Mouse (Mus musculus) lung, embryonic 14.5 days (tissue): ENCODE measurements around the gene Fam160a1. TPM values are rescaled to one million over a fixed set of nuclear protein-coding genes. Genes with fewer than 3 reads are reported as not detected.

Source experiments
- ATAC-seq: fragments of 200-750 bp; cut with Nextera tagmentation; 2 replicates; pipeline ENCODE4 v1.8.0; 2017; ENCODE audit warnings: mild to moderate bottlenecking, moderate TSS enrichment, moderate library complexity; ENCODE audit not compliant: insufficient read depth
- DNase-seq: peaks from one replicate; pipeline ENCODE4 v3.0.0-alpha.2; 2015
- H3K27ac ChIP-seq: fragments of 300-500 bp; sonication (generic); 2 replicates; pipeline ENCODE4 v1.5.1; 2014; ENCODE audit warnings: low read depth, mild to moderate bottlenecking, moderate library complexity
- H3K27me3 ChIP-seq: fragments of 300-500 bp; sonication (generic); 2 replicates; pipeline ENCODE4 v1.6.1; 2014; ENCODE audit warnings: low read length, control low read depth; ENCODE audit not compliant: insufficient read depth
- H3K36me3 ChIP-seq: fragments of 300-500 bp; sonication (generic); 2 replicates; pipeline ENCODE4 v1.6.1; 2014; ENCODE audit warnings: control low read depth; ENCODE audit not compliant: insufficient read depth
- H3K4me1 ChIP-seq: fragments of 300-500 bp; sonication (generic); 2 replicates; pipeline ENCODE4 v1.6.1; 2014; ENCODE audit warnings: antibody characterized with exemption, control low read depth; ENCODE audit not compliant: insufficient read depth
- H3K4me2 ChIP-seq: fragments of 300-500 bp; sonication (generic); 2 replicates; pipeline ENCODE4 v1.6.1; 2014; ENCODE audit warnings: mild to moderate bottlenecking
- H3K4me3 ChIP-seq: fragments of 300-500 bp; sonication (generic); 2 replicates; pipeline ENCODE4 v1.5.1; 2014; ENCODE audit warnings: low read depth, low read length
- H3K9ac ChIP-seq: fragments of 300-500 bp; sonication (generic); 2 replicates; pipeline ENCODE4 v1.6.1; 2014
- H3K9me3 ChIP-seq: fragments of 300-500 bp; sonication (generic); 2 replicates; pipeline ENCODE4 v1.6.1; 2016; ENCODE audit warnings: low read depth, low read length, control low read depth
- CTCF ChIP-seq: IDR thresholded peaks from 2 replicates; pipeline ENCODE4 v1.5.1; 2016; ENCODE audit warnings: antibody characterized with exemption, low read depth
- WGBS: fragments of 180-500 bp; shearing (Covaris S2); extraction: QIAGEN DNeasy Blood & Tissue Kit; methylation state at CpG from one replicate; pipeline ENCODE4 v1.1.7; 2014; 5-methylcytosine and 5-hydroxymethylcytosine counted together
- polyA plus RNA-seq: library from polyadenylated mRNA; unstranded; fragments of >200 nt; fragmentation: Nextera tagmentation; extraction: Ambion mirVana; gene quantifications from 2 replicates; pipeline ENCODE4 v1.2.1, GENCODE M21; 2014

Fam160a1 gene
- polyA plus RNA-seq, 1 experiment from 2014 or later = 2.7 TPM

DNA sequence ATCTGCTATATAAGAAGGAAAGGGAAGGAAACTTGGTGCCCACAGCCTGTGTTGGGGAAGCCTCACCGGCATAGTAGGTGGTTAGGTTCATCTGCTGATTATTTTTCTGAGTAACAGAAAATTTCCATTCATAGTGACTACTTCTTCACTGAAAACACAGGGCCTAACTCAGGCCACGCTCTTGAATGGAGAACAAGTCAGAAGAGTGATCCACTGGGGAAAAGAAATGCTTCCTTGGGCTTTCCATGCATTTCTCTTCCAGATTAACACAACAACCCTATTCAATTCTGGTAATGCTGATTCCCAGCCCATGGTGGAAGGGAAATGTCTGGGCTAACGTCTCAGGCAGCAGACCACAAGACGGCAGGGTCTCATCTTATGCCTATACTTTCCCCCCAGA is 118.6 kb downstream of the Fam160a1 start:
- no peak overlapping the region for H3K4me2 ChIP-seq
- no peak for DNase-seq
- H3K9ac ChIP-seq = no peak overlapping the region
- no peak for TF ChIP-seq CTCF
- H3K9me3 ChIP-seq = no peaks in the 10 kb centered on the region
- H3K4me1 ChIP-seq = no peaks in the 10 kb centered on the region
- 81% methylated on average over 4 of the region's 4 CpGs for WGBS
- H3K36me3 ChIP-seq = no peaks in the 10 kb centered on the region
- no peak for ATAC-seq
- no peak overlapping the region for H3K27ac ChIP-seq
- no peak overlapping the region for H3K4me3 ChIP-seq
- no peaks in the 10 kb centered on the region for H3K27me3 ChIP-seq

GRCm38 (mm10) chr3:85695056-85695455 is 122.0 kb downstream of the Fam160a1 start:
- DNase-seq = no peak
- no peaks in the 10 kb centered on the region for H3K27me3 ChIP-seq
- ATAC-seq = no peak
- no peak overlapping the region for H3K27ac ChIP-seq
- H3K4me3 ChIP-seq = no peak overlapping the region
- no peaks in the 10 kb centered on the region for H3K4me1 ChIP-seq
- H3K36me3 ChIP-seq = no peaks in the 10 kb centered on the region
- 87% methylated on average over 3 of the region's 3 CpGs for WGBS
- no peak overlapping the region for H3K9ac ChIP-seq
- H3K9me3 ChIP-seq = no peaks in the 10 kb centered on the region
- H3K4me2 ChIP-seq = no peak overlapping the region
- no peak for TF ChIP-seq CTCF

GRCm38 (mm10) chr3:85693013-85693412 is 124.1 kb downstream of the Fam160a1 start:
- H3K9ac ChIP-seq = no peak overlapping the region
- H3K36me3 ChIP-seq = no peaks in the 10 kb centered on the region
- no peaks in the 10 kb centered on the region for H3K9me3 ChIP-seq
- no peak overlapping the region for H3K4me3 ChIP-seq
- H3K27me3 ChIP-seq = no peaks in the 10 kb centered on the region
- TF ChIP-seq CTCF = no peak
- H3K27ac ChIP-seq = no peak overlapping the region
- H3K4me2 ChIP-seq = no peak overlapping the region
- no peaks in the 10 kb centered on the region for H3K4me1 ChIP-seq
- DNase-seq (no peak), ATAC-seq (no peak)
- 34% methylated on average over 3 of the region's 3 CpGs for WGBS

DNA sequence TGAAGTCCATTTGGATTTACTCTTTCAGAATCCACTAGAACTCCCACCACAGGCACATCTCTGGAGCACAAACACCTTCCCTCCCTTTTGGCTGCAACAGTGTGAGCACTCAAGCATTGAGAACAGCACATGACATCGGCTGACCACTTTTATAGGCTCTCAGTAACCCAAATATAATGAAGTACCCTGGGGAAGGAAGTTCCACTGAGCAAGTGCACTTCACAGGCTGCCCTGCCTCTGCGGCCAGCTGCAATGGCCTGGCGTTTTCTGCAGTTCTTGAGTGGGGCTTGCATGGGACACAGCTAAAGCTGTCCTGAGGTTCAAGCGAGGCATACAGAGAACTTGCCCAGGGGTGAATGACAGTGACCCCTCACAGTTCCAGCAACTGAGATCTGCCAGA is 126.0 kb downstream of the Fam160a1 start:
- WGBS = 59% methylated on average over 4 of the region's 4 CpGs

DNA sequence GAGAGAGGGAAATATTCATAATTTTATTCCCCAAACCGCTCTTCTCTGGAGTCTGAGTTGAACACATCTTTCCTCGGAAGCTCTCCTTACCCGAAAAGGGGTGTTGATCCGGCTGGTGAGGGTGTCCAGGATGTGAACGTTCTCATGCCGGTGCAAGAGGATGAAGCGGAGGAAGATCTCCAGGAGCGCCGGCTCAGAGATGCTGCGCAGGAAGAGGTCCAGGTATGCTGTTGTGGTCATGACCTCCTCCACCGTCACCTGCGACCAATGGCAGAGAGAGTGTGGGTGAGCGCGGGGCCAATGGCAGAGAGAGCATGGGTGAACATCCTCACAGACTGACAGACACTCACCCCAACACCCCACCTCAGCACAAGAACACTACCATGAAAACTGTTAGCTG is 128.8 kb downstream of the Fam160a1 start:
- H3K9me3 ChIP-seq = no peaks in the 10 kb centered on the region
- H3K4me2 ChIP-seq = no peak overlapping the region
- no peaks in the 10 kb centered on the region for H3K27me3 ChIP-seq
- H3K36me3 ChIP-seq = no peaks in the 10 kb centered on the region
- H3K27ac ChIP-seq = no peak overlapping the region
- DNase-seq (no peak), ATAC-seq (no peak)
- TF ChIP-seq CTCF = no peak
- no peak overlapping the region for H3K4me3 ChIP-seq
- no peaks in the 10 kb centered on the region for H3K4me1 ChIP-seq
- 88% methylated on average over 14 of the region's 14 CpGs for WGBS
- no peak overlapping the region for H3K9ac ChIP-seq

More for the DNA sequence above, 126.0 kb downstream of the Fam160a1 start:
- no peak overlapping the region for H3K4me3 ChIP-seq
- H3K36me3 ChIP-seq = no peaks in the 10 kb centered on the region
- no peaks in the 10 kb centered on the region for H3K4me1 ChIP-seq
- H3K27me3 ChIP-seq = no peaks in the 10 kb centered on the region
- no peak for TF ChIP-seq CTCF
- no peak overlapping the region for H3K9ac ChIP-seq
- H3K9me3 ChIP-seq = no peaks in the 10 kb centered on the region
- ATAC-seq (no peak), DNase-seq (no peak)
- no peak overlapping the region for H3K4me2 ChIP-seq
- no peak overlapping the region for H3K27ac ChIP-seq

- H3K9ac ChIP-seq = no peak overlapping the region
- no peaks in the 10 kb centered on the region for H3K27me3 ChIP-seq
- ATAC-seq (no peak), DNase-seq (no peak)
- WGBS = 79% methylated on average over 8 of the region's 8 CpGs
- no peaks in the 10 kb centered on the region for H3K9me3 ChIP-seq
- no peaks in the 10 kb centered on the region for H3K36me3 ChIP-seq
- H3K4me1 ChIP-seq = no peaks in the 10 kb centered on the region
- H3K4me2 ChIP-seq = no peak overlapping the region
- no peak for TF ChIP-seq CTCF
- no peak overlapping the region for H3K4me3 ChIP-seq
- no peak overlapping the region for H3K27ac ChIP-seq
Measured at GRCm38 (mm10) chr3:85685271-85685670, 131.8 kb downstream of the Fam160a1 start.

GRCm38 (mm10) chr3:85683618-85684017 is 133.5 kb downstream of the Fam160a1 start:
- ATAC-seq (no peak), DNase-seq (no peak)
- Histone ChIP-seq H3K9ac (no peak overlapping the region), H3K4me2 (no peak overlapping the region), H3K9me3 (no peaks in the 10 kb centered on the region), H3K36me3 (no peaks in the 10 kb centered on the region), H3K27ac (no peak overlapping the region), H3K27me3 (no peaks in the 10 kb centered on the region), H3K4me1 (no peaks in the 10 kb centered on the region), H3K4me3 (no peak overlapping the region)
- TF ChIP-seq CTCF = no peak
- 79% methylated on average over 5 of the region's 5 CpGs for WGBS

- H3K4me3 ChIP-seq = no peak overlapping the region
- H3K9ac ChIP-seq = no peak overlapping the region
- no peaks in the 10 kb centered on the region for H3K9me3 ChIP-seq
- ATAC-seq (no peak), DNase-seq (no peak)
- no peaks in the 10 kb centered on the region for H3K36me3 ChIP-seq
- no peak overlapping the region for H3K4me2 ChIP-seq
- H3K27me3 ChIP-seq = no peaks in the 10 kb centered on the region
- WGBS = 82% methylated on average over 7 of the region's 7 CpGs
- no peak overlapping the region for H3K27ac ChIP-seq
- TF ChIP-seq CTCF = no peak
- H3K4me1 ChIP-seq = no peaks in the 10 kb centered on the region
Measured at GRCm38 (mm10) chr3:85681136-85681535, 136.0 kb downstream of the Fam160a1 start.
